Mouse (Mus musculus) limb, embryonic 14.5 days (tissue): ENCODE data around the gene Sobp. TPM values are rescaled to one million over a fixed set of nuclear protein-coding genes. Genes with fewer than 3 reads are reported as not detected.

Source experiments
- ATAC-seq: fragments of 200-750 bp; cut with Nextera tagmentation; 2 replicates; pipeline ENCODE4 v1.8.0; 2017; ENCODE audit warnings: low read depth, moderate number of reproducible peaks, moderate TSS enrichment; ENCODE audit not compliant: low FRiP score
- DNase-seq: peaks from one replicate; pipeline ENCODE4 v3.0.0-alpha.2; 2015; ENCODE audit warnings: low spot score
- H3K27ac ChIP-seq: fragments of 300-500 bp; sonication (generic); replicated peaks from 2 replicates; pipeline ENCODE4 v1.5.1; 2014; ENCODE audit warnings: low read depth, mild to moderate bottlenecking, low read length, moderate library complexity, mixed read lengths
- H3K27me3 ChIP-seq: fragments of 300-500 bp; sonication (generic); 2 replicates; pipeline ENCODE4 v1.6.1; 2014; ENCODE audit warnings: low read length, mixed read lengths; ENCODE audit not compliant: control insufficient read depth, insufficient read depth
- H3K36me3 ChIP-seq: fragments of 300-500 bp; sonication (generic); 2 replicates; pipeline ENCODE4 v1.6.1; 2014; ENCODE audit warnings: mild to moderate bottlenecking, low read length, moderate library complexity, mixed read lengths; ENCODE audit not compliant: control insufficient read depth, insufficient read depth
- H3K4me1 ChIP-seq: fragments of 300-500 bp; sonication (generic); 2 replicates; pipeline ENCODE4 v1.6.1; 2014; ENCODE audit warnings: antibody characterized with exemption, low read length, mixed read lengths; ENCODE audit not compliant: control insufficient read depth, insufficient read depth
- H3K4me2 ChIP-seq: fragments of 300-500 bp; sonication (generic); replicated peaks from 2 replicates; pipeline ENCODE4 v1.6.1; 2014; ENCODE audit warnings: low read depth, mild to moderate bottlenecking, low read length, moderate library complexity; ENCODE audit not compliant: severe bottlenecking
- H3K4me3 ChIP-seq: fragments of 300-500 bp; sonication (generic); replicated peaks from 2 replicates; pipeline ENCODE4 v1.5.1; 2014; ENCODE audit warnings: low read length
- H3K9ac ChIP-seq: fragments of 300-500 bp; sonication (generic); 2 replicates; pipeline ENCODE4 v1.6.1; 2014; ENCODE audit warnings: mild to moderate bottlenecking, low read depth, low read length, moderate library complexity; ENCODE audit not compliant: severe bottlenecking
- H3K9me3 ChIP-seq: fragments of 300-500 bp; sonication (generic); 2 replicates; pipeline ENCODE4 v1.6.1; 2016; ENCODE audit warnings: low read length; ENCODE audit not compliant: control insufficient read depth
- POLR2A ChIP-seq: fragments of 200-500 bp; IDR thresholded peaks from 2 replicates; pipeline ENCODE4 v1.8.0; 2012; ENCODE audit warnings: inconsistent platforms, mild to moderate bottlenecking, moderate library complexity, borderline replicate concordance; ENCODE audit not compliant: insufficient read depth, insufficient read length; ENCODE audit errors: extremely low read depth
- WGBS: fragments of 180-500 bp; shearing (Covaris S2); extraction: QIAGEN DNeasy Blood & Tissue Kit; methylation state at CpG from one replicate; pipeline ENCODE4 v1.1.7; 2014; 5-methylcytosine and 5-hydroxymethylcytosine counted together
- polyA plus RNA-seq, 2 experiments: library from polyadenylated mRNA; depleted of rRNA in 1 of 2; stranded (reverse) in 1 of 2; unstranded in 1 of 2; fragments of >200 nt; fragmentation: Nextera tagmentation in 1 of 2; extraction: Ambion mirVana in 1 of 2; gene quantifications; 2 replicates each; pipeline versions ENCODE4 v1.2.1 to v1.2.3; 2012 to 2014

Sobp gene
- polyA plus RNA-seq, 2 experiments: 4.9 to 6.2 TPM

DNA sequence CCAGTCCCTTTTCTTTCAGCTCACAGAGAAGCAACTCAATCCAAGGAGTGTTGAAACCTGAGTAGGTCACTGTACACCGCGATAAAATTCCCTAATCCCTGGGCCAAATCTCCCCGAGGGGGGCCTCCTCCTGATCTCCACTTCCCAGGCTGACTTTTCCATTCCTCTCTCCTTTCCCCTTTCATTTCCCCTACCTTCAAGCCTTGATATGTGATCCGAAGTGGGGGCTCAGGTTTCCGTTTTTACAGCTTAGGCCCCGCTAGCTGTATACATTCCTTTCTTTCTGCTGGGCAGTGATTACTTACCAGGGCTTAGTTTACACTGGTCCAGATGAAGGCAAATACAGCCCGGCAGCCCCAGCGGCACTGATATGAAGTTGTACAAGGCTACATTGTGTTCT lies 3.2 kb downstream of the Sobp start:
- peak overlapping the region; percentile 71 for H3K4me2 ChIP-seq
- no peaks in the 10 kb centered on the region for H3K36me3 ChIP-seq
- H3K9me3 ChIP-seq: 0 out of 2 replicates have a peak, but pooled peaks cover 3% of the 10 kb centered on the region
- peaks cover 32% of the 10 kb centered on the region for H3K4me1 ChIP-seq
- no peak overlapping the region for H3K27ac ChIP-seq
- peak; percentile 6; the same call in 1 of the 2 replicates for ATAC-seq
- 0 out of 2 replicates have a peak, but pooled peaks cover 11% of the 10 kb centered on the region for H3K27me3 ChIP-seq
- peak overlapping the region; percentile 83 for H3K4me3 ChIP-seq
- DNase-seq: peak; percentile 36
- peak overlapping the region; percentile 26; the same call in 1 of the 2 replicates for H3K9ac ChIP-seq
- 2% methylated on average over 8 of the region's 8 CpGs for WGBS
- no peak for TF ChIP-seq POLR2A

GRCm38 (mm10) chr10:43168847-43169246 lies 5.5 kb downstream of the Sobp start:
- no peaks in the 10 kb centered on the region for H3K36me3 ChIP-seq
- H3K4me2 ChIP-seq: no peak overlapping the region; the same call in 1 of the 2 replicates
- WGBS: 64% methylated on average over 7 of the region's 7 CpGs
- TF ChIP-seq POLR2A: no peak
- no peak overlapping the region for H3K27ac ChIP-seq
- H3K27me3 ChIP-seq: no peaks in the 10 kb centered on the region
- no peak for ATAC-seq
- no peak overlapping the region for H3K4me3 ChIP-seq
- H3K9me3 ChIP-seq: 0 out of 2 replicates have a peak, but pooled peaks cover 3% of the 10 kb centered on the region
- H3K4me1 ChIP-seq: peaks cover 32% of the 10 kb centered on the region
- H3K9ac ChIP-seq: no peak overlapping the region
- no peak for DNase-seq

GRCm38 (mm10) chr10:43166817-43167216 lies 7.5 kb downstream of the Sobp start:
- Histone ChIP-seq H3K27me3 (no peaks in the 10 kb centered on the region), H3K4me3 (no peak overlapping the region), H3K4me2 (no peak overlapping the region), H3K27ac (no peak overlapping the region), H3K9ac (no peak overlapping the region), H3K36me3 (no peaks in the 10 kb centered on the region), H3K4me1 (peaks cover 25% of the 10 kb centered on the region), H3K9me3 (peaks cover 7% of the 10 kb centered on the region; the same call in 1 of the 2 replicates)
- 96% methylated on average over 3 of the region's 3 CpGs for WGBS
- no peak for TF ChIP-seq POLR2A
- ATAC-seq (no peak), DNase-seq (no peak)

- 78% methylated on average over 1 of the region's 1 CpGs for WGBS
- no peaks in the 10 kb centered on the region for H3K36me3 ChIP-seq
- peaks cover 7% of the 10 kb centered on the region; the same call in 1 of the 2 replicates for H3K9me3 ChIP-seq
- DNase-seq (no peak), ATAC-seq (no peak)
- H3K4me1 ChIP-seq: peaks cover 22% of the 10 kb centered on the region
- H3K9ac ChIP-seq: no peak overlapping the region
- TF ChIP-seq POLR2A: no peak
- H3K27me3 ChIP-seq: no peaks in the 10 kb centered on the region
- H3K4me2 ChIP-seq: no peak overlapping the region
- H3K27ac ChIP-seq: no peak overlapping the region
- no peak overlapping the region for H3K4me3 ChIP-seq
Measured at GRCm38 (mm10) chr10:43166146-43166545, 8.2 kb downstream of the Sobp start.

GRCm38 (mm10) chr10:43164406-43164805 lies 9.9 kb downstream of the Sobp start:
- Histone ChIP-seq H3K27me3 (no peaks in the 10 kb centered on the region), H3K9me3 (peaks cover 7% of the 10 kb centered on the region; the same call in 1 of the 2 replicates), H3K4me3 (no peak overlapping the region), H3K27ac (no peak overlapping the region), H3K36me3 (no peaks in the 10 kb centered on the region), H3K4me2 (no peak overlapping the region), H3K9ac (no peak overlapping the region), H3K4me1 (peaks cover 12% of the 10 kb centered on the region)
- no peak for ATAC-seq
- no peak for TF ChIP-seq POLR2A
- no peak for DNase-seq
- whole genome bisulfite sequencing: 91% methylated on average over 2 of the region's 2 CpGs
